Mouse (Mus musculus) MEL (cell line): ENCODE results near the gene Dync1h1. TPM values are rescaled to one million over a fixed set of nuclear protein-coding genes. Genes with fewer than 3 reads are reported as not detected.

Experiments used
- DNase-seq: peaks from one replicate; pipeline ENCODE4 v3.0.0; 2011; ENCODE audit warnings: low read depth, low spot score
- H3K27ac ChIP-seq: 2 replicates; pipeline ENCODE4 v1.5.1; 2012; ENCODE audit warnings: low read depth, mild to moderate bottlenecking, control low read depth, low read length, moderate library complexity; ENCODE audit not compliant: control insufficient read depth
- H3K27me3 ChIP-seq, 2 experiments: fragments of 150-350 bp in 1 of 2; sonication (generic) in 1 of 2; 2 replicates each; pipeline ENCODE4 v1.6.1; 2012; ENCODE audit warnings: low read length in 2 of 2, mild to moderate bottlenecking in 2 of 2, improper control_type of control experiment in 1 of 2, moderate library complexity in 1 of 2; ENCODE audit not compliant: insufficient read depth in 2 of 2, control insufficient read depth in 1 of 2
- H3K36me3 ChIP-seq, 2 experiments: 2 replicates each; pipeline ENCODE4 v1.6.1; 2012 to 2014; ENCODE audit warnings: low read length in 2 of 2, improper control_type of control experiment in 1 of 2, inconsistent platforms in 1 of 2, mild to moderate bottlenecking in 1 of 2; ENCODE audit not compliant: insufficient read depth in 2 of 2, control insufficient read depth in 1 of 2
- H3K4me1 ChIP-seq, 2 experiments: fragments of 150-350 bp in 1 of 2; sonication (generic) in 1 of 2; 2 replicates each; pipeline ENCODE4 v1.6.1; 2012; ENCODE audit warnings: low read length in 2 of 2, improper control_type of control experiment in 1 of 2, mild to moderate bottlenecking in 1 of 2; ENCODE audit not compliant: insufficient read depth in 2 of 2, control insufficient read depth in 1 of 2
- H3K4me3 ChIP-seq, 2 experiments: fragments of 150-350 bp in 1 of 2; sonication (generic) in 1 of 2; 2 replicates each; pipeline ENCODE4 v1.5.1; 2012; ENCODE audit warnings: low read depth in 2 of 2, low read length in 2 of 2, mild to moderate bottlenecking in 2 of 2, moderate library complexity in 2 of 2, control low read depth in 1 of 2, improper control_type of control experiment in 1 of 2; ENCODE audit not compliant: control insufficient read depth in 1 of 2, insufficient read depth in 1 of 2
- H3K79me2 ChIP-seq: 2 replicates; pipeline ENCODE4 v1.6.1; 2012; ENCODE audit warnings: mild to moderate bottlenecking, low read length, moderate library complexity; ENCODE audit not compliant: control insufficient read depth, poor library complexity, insufficient read depth
- H3K9ac ChIP-seq: 2 replicates; pipeline ENCODE4 v1.6.1; 2012; ENCODE audit warnings: low read depth, mild to moderate bottlenecking, control low read depth, low read length, moderate library complexity; ENCODE audit not compliant: control insufficient read depth, poor library complexity, severe bottlenecking
- H3K9me3 ChIP-seq: fragments of 150-350 bp; sonication (generic); replicated peaks from 2 replicates; pipeline ENCODE4 v1.6.1; 2012; ENCODE audit warnings: mild to moderate bottlenecking, low read length, improper control_type of control experiment, moderate library complexity; ENCODE audit not compliant: insufficient read depth
- BHLHE40 ChIP-seq: IDR thresholded peaks from 2 replicates; pipeline ENCODE4 v1.6.1; 2012; ENCODE audit warnings: low read depth, mild to moderate bottlenecking, inconsistent platforms, low read length, improper control_type of control experiment, borderline replicate concordance
- CHD1 ChIP-seq: IDR thresholded peaks from 2 replicates; pipeline ENCODE4 v1.6.1; 2012; ENCODE audit warnings: low read depth, mild to moderate bottlenecking, inconsistent platforms, low read length, improper control_type of control experiment
- CHD2 ChIP-seq: IDR thresholded peaks from 2 replicates; pipeline ENCODE4 v1.6.1; 2011; ENCODE audit warnings: low read length, improper control_type of control experiment
- CTCF ChIP-seq, 3 experiments: IDR thresholded peaks in 2 of 3; conservative IDR thresholded peaks in 1 of 3; 2 replicates each; pipeline ENCODE4 v1.5.1; 2011 to 2012; ENCODE audit warnings: low read length in 3 of 3, low read depth in 2 of 3, mild to moderate bottlenecking in 2 of 3, improper control_type of control experiment in 1 of 3, inconsistent platforms in 1 of 3, mixed read lengths in 1 of 3, moderate library complexity in 1 of 3; ENCODE audit not compliant: control insufficient read depth in 1 of 3, insufficient read depth in 1 of 3, poor library complexity in 1 of 3, severe bottlenecking in 1 of 3
- E2F4 ChIP-seq: IDR thresholded peaks from 2 replicates; pipeline ENCODE4 v1.6.1; 2011; ENCODE audit warnings: low read depth, low read length, improper control_type of control experiment, borderline replicate concordance
- ELF1 ChIP-seq: IDR thresholded peaks from 2 replicates; pipeline ENCODE4 v1.6.1; 2014; ENCODE audit warnings: low read depth, mild to moderate bottlenecking, inconsistent platforms, low read length, improper control_type of control experiment, moderate library complexity
- EP300 ChIP-seq, 2 experiments: IDR thresholded peaks; 2 replicates each; pipeline ENCODE4 v1.6.1; 2011; ENCODE audit warnings: improper control_type of control experiment in 2 of 2, low read length in 2 of 2, low read depth in 1 of 2, mild to moderate bottlenecking in 1 of 2
- ETS1 ChIP-seq: IDR thresholded peaks from 2 replicates; pipeline ENCODE4 v1.6.1; 2012; ENCODE audit warnings: low read depth, mild to moderate bottlenecking, inconsistent platforms, low read length, improper control_type of control experiment, moderate library complexity
- GATA1 ChIP-seq: IDR thresholded peaks from 2 replicates; pipeline ENCODE4 v1.6.1; 2011; ENCODE audit warnings: low read depth, low read length, improper control_type of control experiment
- JUND ChIP-seq: IDR thresholded peaks from 2 replicates; pipeline ENCODE4 v1.6.1; 2011; ENCODE audit warnings: low read depth, mild to moderate bottlenecking, improper control_type of control experiment, low read length
- KAT2A ChIP-seq: conservative IDR thresholded peaks from 2 replicates; pipeline ENCODE4 v1.6.1; 2012; ENCODE audit warnings: low read depth, low read length, improper control_type of control experiment, inconsistent platforms
- MAFK ChIP-seq: IDR thresholded peaks from 2 replicates; pipeline ENCODE4 v1.6.1; 2011; ENCODE audit warnings: low read depth, mild to moderate bottlenecking, low read length, improper control_type of control experiment, borderline replicate concordance
- MAX ChIP-seq: IDR thresholded peaks from 2 replicates; pipeline ENCODE4 v1.6.1; 2011; ENCODE audit warnings: low read length, improper control_type of control experiment
- MEF2A ChIP-seq: IDR thresholded peaks from 2 replicates; pipeline ENCODE4 v1.6.1; 2014; ENCODE audit warnings: low read depth, mild to moderate bottlenecking, inconsistent platforms, low read length, improper control_type of control experiment; ENCODE audit not compliant: poor library complexity, insufficient replicate concordance, severe bottlenecking; ENCODE audit errors: extremely low read depth
- MXI1 ChIP-seq: IDR thresholded peaks from 2 replicates; pipeline ENCODE4 v1.6.1; 2011; ENCODE audit warnings: mild to moderate bottlenecking, low read depth, low read length, improper control_type of control experiment
- MYB ChIP-seq: IDR thresholded peaks from 2 replicates; pipeline ENCODE4 v1.6.1; 2011; ENCODE audit warnings: mild to moderate bottlenecking, low read depth, low read length, improper control_type of control experiment
- MYC ChIP-seq: IDR thresholded peaks from 2 replicates; pipeline ENCODE4 v1.6.1; 2011; ENCODE audit warnings: low read depth, mild to moderate bottlenecking, low read length, improper control_type of control experiment, moderate library complexity
- NELFE ChIP-seq: IDR thresholded peaks from 2 replicates; pipeline ENCODE4 v1.6.1; 2011; ENCODE audit warnings: low read depth, low read length, improper control_type of control experiment
- NRF1 ChIP-seq: IDR thresholded peaks from 2 replicates; pipeline ENCODE4 v1.6.1; 2014; ENCODE audit warnings: low read depth, mild to moderate bottlenecking, inconsistent platforms, low read length, improper control_type of control experiment, moderate library complexity; ENCODE audit not compliant: poor library complexity, insufficient read depth, severe bottlenecking
- POLR2A ChIP-seq, 2 experiments: IDR thresholded peaks; 2 replicates each; pipeline ENCODE4 v1.6.1; 2011 to 2012; ENCODE audit warnings: low read length in 2 of 2, mild to moderate bottlenecking in 2 of 2, control low read depth in 1 of 2, improper control_type of control experiment in 1 of 2, low read depth in 1 of 2, moderate library complexity in 1 of 2; ENCODE audit not compliant: control insufficient read depth in 1 of 2, insufficient read depth in 1 of 2, poor library complexity in 1 of 2
- POLR2AphosphoS2 ChIP-seq: IDR thresholded peaks from 2 replicates; pipeline ENCODE4 v1.6.1; 2011; ENCODE audit warnings: low read length, improper control_type of control experiment
- POLR2AphosphoS5 ChIP-seq: IDR thresholded peaks from 2 replicates; pipeline ENCODE4 v1.6.1; 2012; ENCODE audit warnings: low read depth, borderline replicate concordance, mild to moderate bottlenecking, inconsistent platforms, low read length, moderate library complexity, mixed read lengths
- RAD21 ChIP-seq: IDR thresholded peaks from 2 replicates; pipeline ENCODE4 v1.6.1; 2011; ENCODE audit warnings: mild to moderate bottlenecking, low read depth, low read length, improper control_type of control experiment
- RCOR1 ChIP-seq: IDR thresholded peaks from 2 replicates; pipeline ENCODE4 v1.6.1; 2012; ENCODE audit warnings: low read depth, mild to moderate bottlenecking, inconsistent platforms, low read length, improper control_type of control experiment
- SIN3A ChIP-seq: IDR thresholded peaks from 2 replicates; pipeline ENCODE4 v1.6.1; 2012; ENCODE audit warnings: low read length, improper control_type of control experiment, inconsistent platforms
- SMC3 ChIP-seq: IDR thresholded peaks from 2 replicates; pipeline ENCODE4 v1.6.1; 2011; ENCODE audit warnings: low read depth, low read length, improper control_type of control experiment
- TAL1 ChIP-seq: IDR thresholded peaks from 2 replicates; pipeline ENCODE4 v1.6.1; 2012; ENCODE audit warnings: mild to moderate bottlenecking, inconsistent platforms, low read length, moderate library complexity, mixed read lengths
- TBP ChIP-seq: IDR thresholded peaks from 2 replicates; pipeline ENCODE4 v1.8.0; 2011; ENCODE audit warnings: low read depth, low read length, improper control_type of control experiment
- TCF12 ChIP-seq: IDR thresholded peaks from 2 replicates; pipeline ENCODE4 v1.6.1; 2014; ENCODE audit warnings: low read depth, mild to moderate bottlenecking, inconsistent platforms, low read length, improper control_type of control experiment, moderate library complexity
- USF1 ChIP-seq: IDR thresholded peaks from 2 replicates; pipeline ENCODE4 v1.6.1; 2014; ENCODE audit warnings: low read depth, mild to moderate bottlenecking, inconsistent platforms, low read length, improper control_type of control experiment, moderate library complexity
- USF2 ChIP-seq, 2 experiments: IDR thresholded peaks; 2 replicates each; pipeline ENCODE4 v1.6.1; 2011 to 2012; ENCODE audit warnings: improper control_type of control experiment in 2 of 2, low read length in 2 of 2, borderline replicate concordance in 1 of 2, inconsistent platforms in 1 of 2, low read depth in 1 of 2, mild to moderate bottlenecking in 1 of 2; ENCODE audit not compliant: insufficient read depth in 1 of 2
- ZC3H11A ChIP-seq: IDR thresholded peaks from 2 replicates; pipeline ENCODE4 v1.6.1; 2012; ENCODE audit warnings: low read depth, mild to moderate bottlenecking, inconsistent platforms, low read length, improper control_type of control experiment
- ZKSCAN1 ChIP-seq: IDR thresholded peaks from 2 replicates; pipeline ENCODE4 v1.6.1; 2012; ENCODE audit warnings: low read depth, mild to moderate bottlenecking, inconsistent platforms, low read length, improper control_type of control experiment, moderate library complexity
- ZMIZ1 ChIP-seq: IDR thresholded peaks from 2 replicates; pipeline ENCODE4 v1.6.1; 2012; ENCODE audit warnings: low read depth, mild to moderate bottlenecking, inconsistent platforms, low read length, improper control_type of control experiment, moderate library complexity
- ZNF384 ChIP-seq: IDR thresholded peaks from 2 replicates; pipeline ENCODE4 v1.6.1; 2012; ENCODE audit warnings: low read depth, mild to moderate bottlenecking, inconsistent platforms, low read length, improper control_type of control experiment
- polyA plus RNA-seq, 2 experiments: library from polyadenylated mRNA; stranded (reverse) in 1 of 2; unstranded in 1 of 2; fragments of >175 nt in 1 of 2; fragments of >200 nt in 1 of 2; gene quantifications; 2 replicates each; pipeline versions ENCODE4 v1.2.1 to v1.2.4; 2012; ENCODE audit warnings: low replicate concordance in 2 of 2, low read depth in 1 of 2; ENCODE audit not compliant: insufficient read length in 2 of 2, insufficient read depth in 1 of 2, missing spikeins in 1 of 2
- total RNA-seq: library from RNA; depleted of rRNA; stranded (reverse); fragments of 300-350 nt; gene quantifications from 2 replicates; pipeline ENCODE4 v1.2.3, GENCODE M21; 2012; rRNA removed

Dync1h1 gene
- total RNA-seq: 98.2 and 101 TPM in 2 replicates
- 100 to 1,000 TPM; 157 to 230 TPM for polyA plus RNA-seq

DNA sequence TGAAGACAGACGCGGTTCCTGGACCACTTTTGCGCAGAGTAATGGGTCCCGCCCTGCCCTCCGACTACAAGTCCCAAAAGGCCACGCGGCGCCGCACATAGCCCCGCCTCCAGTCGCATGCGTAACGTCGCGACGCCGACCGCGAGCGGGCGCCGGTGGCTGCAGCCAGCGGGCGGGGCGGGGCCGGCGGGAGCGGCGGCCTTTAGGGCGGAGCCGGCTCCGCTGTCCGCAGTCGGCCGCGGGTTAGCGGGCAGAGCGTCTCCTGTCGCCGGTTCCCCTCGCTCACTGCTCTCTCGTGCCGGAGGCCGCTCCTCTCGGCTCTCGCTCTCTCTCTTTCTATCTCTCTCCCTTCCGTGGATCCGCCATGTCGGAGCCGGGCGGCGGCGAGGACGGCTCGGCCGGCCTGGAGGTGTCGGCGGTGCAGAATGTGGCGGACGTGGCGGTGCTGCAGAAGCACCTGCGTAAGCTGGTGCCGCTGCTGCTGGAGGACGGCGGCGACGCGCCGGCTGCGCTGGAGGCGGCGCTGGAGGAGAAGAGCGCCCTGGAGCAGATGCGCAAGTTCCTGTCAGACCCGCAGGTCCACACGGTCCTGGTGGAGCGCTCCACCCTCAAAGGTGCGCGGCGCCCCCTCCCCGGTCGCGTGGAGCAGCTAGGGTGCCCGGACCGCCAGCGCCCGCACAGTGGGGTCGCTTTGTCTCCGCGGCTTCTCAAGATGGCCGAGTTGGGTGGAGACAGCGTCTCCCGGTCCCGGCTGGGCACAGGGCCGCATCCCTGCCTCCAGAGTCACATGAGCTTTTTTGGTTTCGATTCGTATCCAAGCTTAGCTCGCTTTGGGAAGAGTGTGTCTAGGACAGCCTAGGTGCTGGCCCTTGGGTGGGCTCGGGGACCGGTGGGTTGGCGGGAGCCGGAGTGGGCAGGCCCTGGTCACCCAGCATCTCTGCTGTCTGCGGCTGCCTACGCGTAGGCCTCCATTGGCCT, at the start of gene Dync1h1:
Gene Dync1h1 (plus strand): TSS at position 212 of the 978 bp plus-strand sequence.
- Histone ChIP-seq H3K9ac (peak within 1 kb of the TSS; percentile 94), H3K79me2 (peaks cover 39% of the 10 kb centered on the region), H3K27ac (peak within 1 kb of the TSS; percentile 83), H3K4me3 (peak within 1 kb of the TSS; percentile 92 to 98), H3K4me1 (peaks cover 12 to 24% of the 10 kb centered on the region in 2 experiments), H3K27me3 (no peaks in the 10 kb centered on the region), H3K9me3 (no peaks in the 10 kb centered on the region), H3K36me3 (peaks cover 0 to 24% of the 10 kb centered on the region in 2 experiments; a peak in 2 of 4 replicates)
- peak; percentile 93 for DNase-seq
- TF ChIP-seq MEF2A: no peak
- TF ChIP-seq USF1: peak; percentile 64
- no peak for TF ChIP-seq GATA1
- no peak for TF ChIP-seq BHLHE40
- TF ChIP-seq RCOR1: no peak
- peak; percentile 87 for TF ChIP-seq MXI1
- TF ChIP-seq TAL1: no peak
- peak; percentile 68 for TF ChIP-seq TBP
- peak; percentile 74 for TF ChIP-seq SIN3A
- TF ChIP-seq E2F4: no peak
- no peak; the same call in 1 of the 2 replicates for TF ChIP-seq KAT2A
- TF ChIP-seq ELF1: no peak
- no peak for TF ChIP-seq ZNF384
- TF ChIP-seq ZC3H11A: no peak
- peak; percentile 94 for TF ChIP-seq NELFE
- TF ChIP-seq MYB: no peak
- no peak for TF ChIP-seq EP300 (IDR thresholded peaks at IDR 0.05; ENCODE audit: low read depth in 1 of 2, low read length in 2 of 2)
- TF ChIP-seq ZKSCAN1: no peak
- TF ChIP-seq SMC3: no peak
- TF ChIP-seq RAD21: no peak
- TF ChIP-seq MAX: no peak; the same call in 1 of the 2 replicates
- TF ChIP-seq USF2 (IDR thresholded peaks at IDR 0.05; ENCODE audit: borderline replicate concordance in 1 of 2, insufficient read depth in 1 of 2, low read depth in 1 of 2, low read length in 2 of 2): no peak
- 0 out of 2 replicates have a peak, but pooled peaks have one; percentile 15 for TF ChIP-seq ETS1
- 0 out of 6 replicates have a peak, but pooled peaks of 1 of the 3 experiments have one; percentile 0 for TF ChIP-seq CTCF (IDR thresholded peaks at IDR 0.05 in 2 of 3, conservative IDR thresholded peaks at IDR 0.05 in 1 of 3; ENCODE audit: control insufficient read depth in 1 of 3, insufficient read depth in 1 of 3, low read depth in 2 of 3, low read length in 3 of 3, poor library complexity in 1 of 3, severe bottlenecking in 1 of 3)
- TF ChIP-seq POLR2A (IDR thresholded peaks at IDR 0.05; ENCODE audit: control insufficient read depth in 1 of 2, insufficient read depth in 1 of 2, low read depth in 1 of 2, low read length in 2 of 2, poor library complexity in 1 of 2): peak; percentile 94 to 96
- no peak for TF ChIP-seq CHD1
- peak; percentile 71 for TF ChIP-seq NRF1
- TF ChIP-seq JUND: no peak
- TF ChIP-seq MYC: no peak
- peak; percentile 93 for TF ChIP-seq ZMIZ1
- TF ChIP-seq MAFK: no peak
- no peak for TF ChIP-seq POLR2AphosphoS5
- no peak for TF ChIP-seq CHD2
- TF ChIP-seq TCF12: no peak; the same call in 1 of the 2 replicates
- TF ChIP-seq POLR2AphosphoS2: peak; percentile 94
